Mouse (Mus musculus) c-Kit-negative CD71-positive TER-119-positive erythroid progenitor cells, embryonic 14.5 days (primary cell): Measurements from ENCODE around the gene Zfp780b.
"Not testable (repeated sequence)": the region's sequence is repeated elsewhere in the genome, so short reads cannot be mapped to it uniquely, and the experiment has no call there.

Experiments
- DNase-seq: peaks from one replicate; pipeline ENCODE4 v3.0.0-alpha.2; 2013; ENCODE audit warnings: low read depth, low spot score

The Zfp780b gene

DNA sequence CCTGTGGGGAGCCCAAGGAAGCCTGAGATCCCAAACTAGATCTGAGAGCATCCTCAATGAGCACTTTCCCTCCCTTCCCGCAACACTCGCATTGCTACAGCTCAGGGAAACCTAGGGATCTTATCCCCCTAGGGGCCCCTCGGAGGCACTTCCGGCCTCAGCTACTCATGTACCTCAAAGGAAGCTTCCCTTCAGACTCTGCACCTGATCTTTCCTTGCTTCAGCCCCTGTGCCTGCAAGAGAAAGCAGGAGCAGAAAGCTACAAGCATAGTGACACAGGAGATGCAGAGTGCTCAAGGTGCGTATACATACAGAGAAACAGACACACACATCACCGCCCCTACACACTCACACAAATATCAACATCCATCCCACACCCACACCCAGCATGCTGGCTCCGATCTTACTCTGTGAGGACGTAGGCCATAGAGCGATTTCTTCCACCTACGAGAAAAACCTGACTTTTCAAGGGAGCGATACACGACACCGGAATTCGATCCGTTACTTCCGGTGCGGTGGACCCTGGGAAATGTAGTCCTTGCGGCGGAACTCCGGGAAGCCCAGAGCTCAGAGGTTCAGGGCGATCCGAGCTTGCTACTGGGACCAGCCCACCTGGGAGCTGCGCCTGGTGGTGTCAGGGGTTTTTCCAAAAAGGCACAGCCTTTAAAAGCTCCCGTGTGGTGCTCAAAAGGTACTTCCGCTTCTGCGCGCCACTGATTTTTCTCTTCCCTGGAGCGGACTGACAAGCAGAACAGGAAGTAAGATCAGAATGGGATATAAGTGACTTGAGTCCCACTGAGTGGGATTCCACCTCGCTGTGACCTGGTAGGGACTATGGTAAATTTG is at the start of gene Zfp780b:
TSS of gene Zfp780b (minus strand) at position 489 of the 846 bp plus-strand sequence.
- peak; percentile 67 for DNase-seq

DNA sequence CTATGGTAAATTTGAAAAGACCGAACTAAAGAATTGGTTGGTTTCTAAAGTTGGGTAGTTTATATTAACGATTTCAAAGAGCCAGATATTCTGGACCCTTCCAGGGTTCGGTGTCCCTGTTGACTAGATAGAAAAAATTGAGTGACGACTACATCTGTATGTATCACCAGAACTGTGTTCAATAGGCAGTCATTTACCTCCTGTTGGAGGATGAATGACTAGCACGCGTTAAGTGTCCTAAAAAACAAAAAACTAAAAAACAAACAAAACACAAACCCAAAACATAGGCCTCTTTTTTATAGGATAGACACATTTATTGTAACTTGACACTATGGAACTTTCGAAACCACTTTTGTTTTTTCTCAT is 35.5 kb upstream of the Zfp780b start:
- no peak for DNase-seq

GRCm38 (mm10) chr7:28013549-28014444 is 34.8 kb upstream of the Zfp780b start, which contains the start of gene Zfp850:
Gene Zfp850, minus strand, starts transcription at chr7:28014115.
- peak; percentile 11 for DNase-seq

GRCm38 (mm10) chr7:28010271-28010670 is 31.3 kb upstream of the Zfp780b start:
- no peak for DNase-seq

DNA sequence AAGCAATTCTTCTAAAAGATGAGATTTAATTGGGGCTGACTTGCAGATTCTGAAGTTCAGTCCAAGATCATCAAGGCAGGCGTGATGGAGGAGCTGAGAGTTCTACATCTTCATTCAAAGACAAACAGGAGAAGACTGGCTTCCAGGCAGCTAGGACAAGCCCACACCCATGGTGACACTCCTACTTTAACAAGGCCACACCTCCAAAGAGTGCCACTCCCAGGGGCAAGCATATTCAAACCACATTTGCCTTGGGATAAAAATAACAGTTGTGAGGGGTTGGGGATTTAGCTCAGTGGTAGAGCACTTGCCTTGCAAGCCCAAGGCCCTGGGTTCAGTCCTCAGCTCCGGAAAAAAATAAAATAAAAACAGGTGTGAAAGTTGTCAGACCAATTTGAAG is 3.2 kb upstream of the Zfp780b start:
- DNase-seq: no peak

- not testable (repeated sequence) for DNase-seq
These were observed 29.5 kb downstream of the Zfp780b start for GRCm38 (mm10) chr7:27949451-27949850.

DNA sequence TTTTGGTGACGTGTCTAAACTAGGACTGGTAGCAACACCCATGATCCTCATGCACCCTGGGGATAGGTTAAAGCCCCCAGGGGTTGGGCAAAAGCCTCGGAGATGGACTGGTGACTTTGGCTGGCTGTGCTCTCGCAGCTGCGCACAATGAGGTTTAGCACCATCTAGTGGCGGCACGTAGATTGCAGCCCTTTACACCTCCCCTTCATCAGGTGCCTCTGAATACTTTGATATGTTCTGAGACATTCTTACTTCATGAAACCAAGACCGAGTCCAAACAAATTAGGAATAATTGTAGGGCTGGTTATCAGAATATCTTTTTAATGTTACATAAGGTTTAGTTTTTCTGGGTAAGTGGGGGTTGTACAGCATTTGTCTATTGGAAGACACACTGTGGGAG is 37.1 kb downstream of the Zfp780b start:
- DNase-seq: not testable (repeated sequence)

- DNase-seq: not testable (repeated sequence)
These were observed 45.2 kb downstream of the Zfp780b start for GRCm38 (mm10) chr7:27933800-27934158.

DNA sequence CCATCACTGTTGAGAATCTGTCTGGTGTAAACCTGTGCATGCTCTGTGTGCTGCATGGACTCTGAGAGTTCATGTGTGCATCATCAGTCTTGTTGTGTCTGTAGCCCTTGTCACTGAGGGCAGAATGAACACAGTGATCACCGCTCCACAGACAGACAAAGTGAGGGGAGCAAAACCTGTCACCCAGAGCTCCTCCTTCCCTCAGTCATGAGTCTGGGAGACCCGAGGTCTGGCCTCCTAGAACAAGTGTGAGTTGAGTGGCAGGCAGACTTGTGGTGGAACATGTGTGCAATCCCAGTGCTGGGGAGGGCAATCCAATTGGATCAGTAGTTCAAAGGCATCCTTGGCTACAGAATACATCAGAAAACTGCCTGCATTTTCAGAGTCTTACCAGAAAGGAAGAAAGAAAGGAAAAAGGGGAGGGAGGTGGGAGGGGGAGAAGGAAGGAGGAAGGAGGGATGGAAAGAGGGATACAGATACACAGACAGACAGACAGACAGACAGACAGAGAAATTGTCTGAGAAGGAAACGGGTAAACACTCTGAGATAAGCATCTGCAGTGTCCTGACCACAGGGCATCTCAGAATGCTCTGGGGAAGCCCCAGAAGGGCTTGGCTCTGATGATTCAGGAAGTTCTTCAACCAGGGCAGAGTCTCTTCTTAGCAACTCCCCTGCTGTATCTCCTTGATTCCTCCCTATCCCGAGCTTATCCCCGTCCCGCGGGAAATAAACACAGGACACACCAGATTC is 45.7 kb downstream of the Zfp780b start:
- DNase-seq: no peak

DNA sequence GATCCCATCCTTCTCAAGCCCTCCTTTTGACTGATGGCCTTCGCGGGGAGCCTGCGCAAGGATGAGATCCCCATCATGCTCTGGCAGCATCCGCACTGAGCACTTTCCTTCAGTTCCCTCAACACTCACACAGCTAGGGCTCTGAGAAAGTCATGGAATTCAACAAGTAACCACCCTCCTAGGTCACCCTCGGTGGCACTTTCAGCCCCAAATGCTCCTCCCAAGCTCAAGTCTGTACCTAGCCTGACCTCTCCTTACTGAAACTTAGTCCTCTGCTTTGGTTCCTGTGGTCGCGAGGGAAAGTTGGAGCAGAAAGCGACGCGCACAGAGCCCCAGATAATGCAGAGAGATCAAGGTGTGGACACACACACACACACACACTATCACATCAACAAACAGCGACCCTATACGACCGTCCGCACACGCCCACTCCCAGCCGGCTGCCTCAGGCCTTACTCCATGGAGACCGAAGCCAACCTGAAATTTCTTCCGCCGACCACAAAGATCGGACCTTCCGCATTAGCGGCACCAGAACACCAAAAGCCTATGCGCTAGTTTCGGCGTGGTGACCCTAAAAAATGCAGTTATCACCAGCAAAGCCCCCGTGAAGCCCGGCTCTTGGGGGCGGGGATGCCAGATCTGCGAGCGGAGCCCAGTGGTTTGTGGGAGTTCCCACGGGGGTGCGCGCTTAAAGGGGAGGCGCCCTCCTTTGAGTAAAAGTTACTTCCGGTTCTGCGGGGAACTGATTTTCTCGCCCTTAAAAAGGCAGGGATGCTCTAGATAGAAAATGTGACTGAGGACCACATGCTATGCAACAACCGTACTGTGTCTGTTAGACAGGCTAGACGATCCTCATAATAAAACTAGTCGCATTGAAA is 49.9 kb downstream of the Zfp780b start, which contains the start of gene Zfp974:
TSS of gene Zfp974 (minus strand) at position 643 of the 878 bp plus-strand sequence.
- no peak for DNase-seq

DNA sequence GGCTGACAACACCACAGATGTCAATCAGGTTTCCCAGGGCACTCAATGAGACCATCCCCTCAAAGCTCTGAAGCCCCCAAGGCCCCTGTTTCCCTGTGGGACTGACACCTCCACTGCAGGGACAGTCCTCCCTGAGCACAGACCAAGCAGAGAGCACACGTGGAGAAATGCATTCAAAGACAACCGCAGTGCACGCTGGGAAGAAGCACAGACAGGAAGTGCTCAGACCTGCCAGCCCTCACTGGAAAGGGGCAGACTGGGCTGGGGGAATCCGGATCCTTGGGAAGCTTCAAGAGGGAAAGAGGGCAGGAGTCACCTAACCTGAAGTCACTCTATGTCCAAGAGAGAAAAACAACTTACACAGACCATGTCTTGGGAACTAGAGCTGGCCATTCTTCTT is 51.9 kb downstream of the Zfp780b start:
- not testable (repeated sequence) for DNase-seq

DNA sequence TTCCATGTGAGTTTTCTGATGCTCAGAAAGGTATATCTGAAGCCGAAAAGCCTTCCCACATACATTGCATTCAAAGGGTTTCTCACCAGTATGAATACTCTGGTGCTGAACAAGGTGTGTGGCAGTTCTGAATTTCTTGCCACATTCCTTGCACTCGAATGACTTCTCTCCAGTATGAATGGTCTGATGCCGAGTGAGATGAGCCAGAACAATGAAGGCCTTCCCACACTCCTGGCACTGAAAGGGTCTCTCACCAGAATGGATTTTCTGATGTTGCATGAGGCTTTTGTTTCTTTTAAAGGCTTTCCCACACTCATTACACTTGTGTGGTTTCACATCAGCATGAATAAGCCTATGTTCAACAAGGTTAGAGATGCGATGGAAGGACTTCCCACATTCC is 68.0 kb downstream of the Zfp780b start:
- DNase-seq: not testable (repeated sequence)
